Mouse (Mus musculus) central nervous system, embryonic 18 days (tissue): ENCODE data around the gene Gadd45g. TPM values are rescaled to one million over a fixed set of nuclear protein-coding genes. Genes with fewer than 3 reads are reported as not detected.

Experiments
- polyA plus RNA-seq: library from polyadenylated mRNA; depleted of rRNA; stranded (reverse); fragments of >200 nt; gene quantifications from 2 replicates; pipeline ENCODE4 v1.2.3, GENCODE M21; 2012; rRNA removed

Gadd45g gene
- 35.6 and 41.6 TPM in 2 replicates for polyA plus RNA-seq

DNA sequence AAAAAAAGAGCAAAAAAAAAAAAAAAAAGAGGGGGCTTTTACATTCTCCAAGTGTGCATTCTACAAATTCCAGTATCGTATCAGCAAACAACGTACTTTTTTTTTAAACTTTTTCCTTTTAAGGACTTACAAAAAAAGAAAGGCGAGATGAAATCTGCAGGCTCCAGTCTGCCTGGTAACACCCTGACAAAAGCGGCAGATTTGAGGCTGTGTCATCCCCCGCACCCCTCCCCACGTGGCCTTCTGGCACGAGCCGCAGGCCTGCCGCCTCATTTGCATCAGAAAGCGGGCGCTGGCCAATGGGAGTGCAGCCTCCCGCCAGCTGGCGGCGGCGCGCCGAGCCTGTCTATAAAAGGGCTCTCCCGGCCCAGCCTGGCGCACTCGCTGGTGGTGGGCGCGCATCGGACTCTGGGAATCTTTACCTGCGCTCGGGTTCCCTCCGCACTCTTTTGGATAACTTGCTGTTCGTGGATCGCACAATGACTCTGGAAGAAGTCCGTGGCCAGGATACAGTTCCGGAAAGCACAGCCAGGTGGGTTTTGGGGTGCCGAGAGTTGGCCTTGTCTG lies at the start of gene Gadd45g:
TSS of gene Gadd45g (plus strand) at position 378 of the 567 bp plus-strand sequence.

Other genes starting within 250 kb of the Gadd45g start
- gene Cks2, start 201.4 kb upstream of the Gadd45g start, polyA plus RNA-seq: 28.3 and 32.2 TPM in 2 replicates
- gene Secisbp2, start 195.0 kb upstream of the Gadd45g start, polyA plus RNA-seq: 26.8 and 28.1 TPM in 2 replicates
- gene Sema4d, start 52.9 kb upstream of the Gadd45g start, polyA plus RNA-seq: 30.2 and 31.9 TPM in 2 replicates